Mouse (Mus musculus) T-helper 2 cell (primary cell): ENCODE data around the gene Gm21962.
"Not testable (repeated sequence)": the region's sequence is repeated elsewhere in the genome, so short reads cannot be mapped to it uniquely, and the experiment has no call there.

Source experiments
- in situ Hi-C: fragments of 300-600 bp; cut with MboI, MseI; formaldehyde crosslinking; loops from one replicate; pipeline ENCODE4 v1.15.1; 2025; ENCODE audit warnings: high pct_unique_total_duplicates

Gene Gm21962

DNA sequence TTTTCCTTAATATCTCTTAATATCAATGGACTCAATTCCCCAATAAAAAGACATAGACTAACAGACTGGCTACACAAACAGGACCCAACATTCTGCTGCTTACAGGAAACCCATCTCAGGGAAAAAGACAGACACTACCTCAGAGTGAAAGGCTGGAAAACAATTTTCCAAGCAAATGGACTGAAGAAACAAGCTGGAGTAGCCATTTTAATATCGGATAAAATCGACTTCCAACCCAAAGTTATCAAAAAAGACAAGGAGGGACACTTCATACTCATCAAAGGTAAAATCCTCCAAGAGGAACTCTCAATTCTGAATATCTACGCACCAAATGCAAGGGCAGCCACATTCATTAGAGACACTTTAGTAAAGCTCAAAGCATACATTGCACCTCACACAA lies at the start of gene Gm21962:
TSS of gene Gm21962 (plus strand) at position 301 of the 400 bp plus-strand sequence.
- in situ Hi-C loops = not testable (repeated sequence)

DNA sequence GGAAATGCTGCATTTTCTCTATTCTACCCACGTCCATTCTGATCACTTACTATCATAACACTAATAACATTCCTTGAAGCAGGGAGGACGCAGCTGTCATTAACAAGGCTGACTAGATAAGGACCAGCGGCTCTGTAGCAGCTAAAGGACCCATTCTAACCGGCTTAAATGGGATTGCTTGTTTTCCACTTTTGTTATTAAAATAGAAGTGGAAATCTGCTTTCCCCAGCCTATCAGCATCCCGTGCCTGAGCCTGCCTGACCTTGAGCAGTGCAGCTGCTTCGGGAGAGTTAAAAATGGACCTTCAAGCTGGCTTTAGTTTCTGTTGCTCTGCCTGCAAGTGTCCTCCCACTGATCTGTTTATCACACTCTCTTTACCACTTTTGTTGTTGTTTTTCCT lies 49.2 kb upstream of the Gm21962 start:
- in situ Hi-C loops = no loop called here

- in situ Hi-C loops = no loop called here
Observed at GRCm38 (mm10) chr3:137622895-137623580, 48.3 kb upstream of the Gm21962 start.

- in situ Hi-C loops = no loop called here
Observed at GRCm38 (mm10) chr3:137623581-137624362, 47.6 kb upstream of the Gm21962 start.

DNA sequence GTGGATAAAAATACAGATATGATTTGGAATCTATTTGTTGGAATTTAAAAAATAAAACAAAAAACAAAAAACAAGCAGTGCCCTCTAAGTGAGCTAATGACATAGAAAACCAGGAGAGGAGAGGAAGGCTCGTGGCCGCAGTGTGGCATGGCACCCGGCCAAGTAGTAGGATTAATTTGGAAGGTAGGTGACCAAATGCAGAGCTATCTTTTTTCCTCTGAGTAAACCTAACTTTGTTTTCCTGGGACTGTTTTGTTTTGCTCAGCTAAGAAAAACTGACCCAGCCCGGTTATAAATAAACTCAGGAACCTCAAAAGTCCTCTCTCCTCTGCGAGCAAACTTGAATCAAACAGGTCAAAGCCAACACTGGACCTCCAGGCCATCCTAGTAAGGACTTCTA lies 46.3 kb upstream of the Gm21962 start:
- in situ Hi-C loops = loop anchor here (25.0 kb wide), 1 partner anchor 1463 kb away; no protein-coding TSS in a partner anchor

DNA sequence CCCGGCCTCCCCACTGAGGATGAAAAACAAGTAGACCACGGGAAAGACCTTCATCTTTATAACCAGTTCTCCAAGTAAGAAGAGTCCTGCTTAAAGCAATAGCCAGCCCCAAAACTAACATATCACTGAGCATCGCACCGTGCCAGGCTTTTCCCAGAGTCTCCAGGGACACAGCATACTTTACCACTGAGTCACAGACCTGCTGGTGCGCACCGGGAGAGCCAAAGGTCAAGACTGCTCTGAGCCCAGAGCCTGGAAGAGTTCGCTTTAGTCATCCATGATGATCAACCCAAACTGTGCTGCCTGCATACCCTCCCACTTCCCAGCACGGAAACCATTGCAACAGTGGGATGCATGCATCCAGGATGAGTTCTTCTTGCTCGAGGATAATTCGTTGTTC lies 37.6 kb upstream of the Gm21962 start:
- in situ Hi-C loops = loop anchor here (10.0 to 25.0 kb wide), 2 partner anchors 1259 to 1471 kb away; no protein-coding TSS in a partner anchor

GRCm38 (mm10) chr3:137636571-137636970 lies 34.8 kb upstream of the Gm21962 start:
- in situ Hi-C loops = loop anchor here (10.0 to 25.0 kb wide), 2 partner anchors 1262 to 1474 kb away; no protein-coding TSS in a partner anchor

GRCm38 (mm10) chr3:137641238-137641637 lies 30.1 kb upstream of the Gm21962 start:
- in situ Hi-C loops = loop anchor here (25.0 kb wide), 1 partner anchor 1479 kb away; no protein-coding TSS in a partner anchor

GRCm38 (mm10) chr3:137642137-137642536 lies 29.2 kb upstream of the Gm21962 start:
- in situ Hi-C loops = loop anchor here (25.0 kb wide), 1 partner anchor 1480 kb away; no protein-coding TSS in a partner anchor

GRCm38 (mm10) chr3:137642568-137642967 lies 28.8 kb upstream of the Gm21962 start:
- in situ Hi-C loops = loop anchor here (25.0 kb wide), 1 partner anchor 1480 kb away; no protein-coding TSS in a partner anchor

- in situ Hi-C loops = loop anchor here (25.0 kb wide), 1 partner anchor 1482 kb away; no protein-coding TSS in a partner anchor
Observed at GRCm38 (mm10) chr3:137644081-137644480, 27.2 kb upstream of the Gm21962 start.

- in situ Hi-C loops = loop anchor here (25.0 kb wide), 1 partner anchor 1483 kb away; no protein-coding TSS in a partner anchor
Observed at GRCm38 (mm10) chr3:137644947-137645346, 26.4 kb upstream of the Gm21962 start.

DNA sequence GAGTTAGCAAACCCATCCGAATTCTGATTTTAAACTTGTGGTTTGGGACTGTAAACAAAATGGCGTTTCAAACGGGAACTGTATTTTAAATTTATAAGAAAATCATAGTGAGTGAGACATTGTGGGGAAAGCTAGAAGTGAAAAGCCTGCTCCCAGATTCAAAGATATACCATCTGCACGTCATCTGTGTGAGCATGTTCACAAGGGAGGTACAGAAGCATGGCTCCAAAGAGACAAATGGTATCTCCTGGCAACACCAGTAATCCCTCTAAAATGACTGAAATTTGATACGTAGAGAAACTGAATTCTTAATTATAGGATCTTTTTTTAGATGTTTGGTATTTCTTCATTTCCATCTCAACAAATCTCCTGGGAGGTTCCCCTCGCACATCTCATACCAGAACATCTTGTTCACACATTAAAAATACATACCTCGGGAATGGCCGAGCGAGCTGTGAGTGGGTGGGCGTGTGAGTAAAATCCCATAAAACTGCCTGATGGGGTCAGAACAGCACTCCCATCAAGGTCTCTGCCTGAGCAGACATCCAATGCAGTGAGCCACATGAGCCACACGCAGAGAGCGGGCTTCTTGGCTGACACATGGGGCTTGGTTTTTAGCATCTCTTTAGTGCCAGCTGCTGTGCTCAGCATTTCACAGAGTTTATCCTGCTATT lies 23.8 kb upstream of the Gm21962 start:
- in situ Hi-C loops = loop anchor here (25.0 kb wide), 1 partner anchor 1485 kb away; no protein-coding TSS in a partner anchor

DNA sequence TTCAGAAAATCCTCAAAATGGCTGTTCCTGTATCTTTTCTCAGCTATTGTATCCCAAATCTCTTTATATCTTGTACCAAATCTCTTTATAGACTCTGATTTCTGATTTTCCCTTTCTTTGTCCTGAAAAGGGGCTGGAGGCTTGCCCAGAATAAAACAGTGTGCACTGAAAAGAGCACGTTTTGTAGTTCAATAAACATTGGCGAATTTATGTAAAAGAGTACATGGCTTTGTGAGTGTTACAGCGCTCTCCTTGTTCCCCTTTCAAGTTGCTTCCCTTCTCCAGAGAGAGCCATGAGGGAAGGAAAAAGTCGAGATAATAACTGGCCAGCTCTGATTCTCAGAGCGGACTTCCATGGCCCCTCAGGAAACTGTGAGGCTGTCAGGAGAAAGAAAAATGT lies 22.2 kb upstream of the Gm21962 start:
- in situ Hi-C loops = loop anchor here (25.0 kb wide), 1 partner anchor 1487 kb away; no protein-coding TSS in a partner anchor

DNA sequence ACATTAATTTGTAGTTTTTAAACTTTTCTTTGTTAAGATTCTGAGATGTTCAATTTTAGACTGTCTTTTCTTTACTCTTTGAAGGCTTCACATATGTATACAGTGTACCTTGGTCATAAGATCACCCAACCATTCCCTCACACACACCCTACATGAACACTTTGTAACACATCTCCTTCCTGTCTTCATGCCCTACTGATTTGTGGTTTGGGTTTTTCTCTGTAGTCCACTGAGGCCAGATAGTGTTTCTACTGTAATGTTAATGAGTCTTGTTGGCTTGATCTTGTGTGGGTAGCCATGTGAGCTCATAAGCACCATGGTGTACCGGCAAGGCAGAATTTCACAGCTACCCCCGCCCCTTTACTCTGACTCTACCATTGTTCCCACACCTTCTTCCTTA lies 18.5 kb upstream of the Gm21962 start:
- in situ Hi-C loops = no loop called here

GRCm38 (mm10) chr3:137680923-137681322 lies 9.6 kb downstream of the Gm21962 start:
- in situ Hi-C loops = no loop called here

GRCm38 (mm10) chr3:137682911-137683806 lies 11.8 kb downstream of the Gm21962 start:
- in situ Hi-C loops = no loop called here

- in situ Hi-C loops = no loop called here
Observed at GRCm38 (mm10) chr3:137683807-137684403, 12.6 kb downstream of the Gm21962 start.

- in situ Hi-C loops = no loop called here
Observed at GRCm38 (mm10) chr3:137686932-137687331, 15.6 kb downstream of the Gm21962 start.

DNA sequence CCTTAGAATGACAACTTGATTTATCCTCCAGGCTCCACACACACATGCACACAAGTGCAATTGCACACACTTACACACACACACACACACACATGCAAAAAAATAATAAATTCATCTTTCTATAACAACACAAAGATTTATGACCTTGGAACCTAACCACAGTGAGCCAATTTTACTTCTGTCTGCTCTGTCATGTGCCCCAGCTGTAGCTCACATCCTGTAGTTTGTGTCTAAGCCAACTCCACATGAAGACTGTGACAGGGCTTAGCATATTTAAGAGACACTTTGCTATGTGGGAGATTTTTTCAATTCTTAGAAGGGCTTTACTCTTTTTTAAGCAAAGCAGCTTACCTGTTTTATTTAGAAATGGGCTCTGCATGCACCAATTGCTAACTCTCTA lies 20.2 kb downstream of the Gm21962 start:
- in situ Hi-C loops = no loop called here
